Mouse (Mus musculus): ENCODE data around the gene Slamf6. TPM values are rescaled to one million over a fixed set of nuclear protein-coding genes. Genes with fewer than 3 reads are reported as not detected.
"Not testable (repeated sequence)": the region's sequence is repeated elsewhere in the genome, so short reads cannot be mapped to it uniquely, and the experiment has no call there.

Slamf6 gene
- under 1 TPM; 0.14 to 0.17 TPM for total RNA-seq (2021)

DNA sequence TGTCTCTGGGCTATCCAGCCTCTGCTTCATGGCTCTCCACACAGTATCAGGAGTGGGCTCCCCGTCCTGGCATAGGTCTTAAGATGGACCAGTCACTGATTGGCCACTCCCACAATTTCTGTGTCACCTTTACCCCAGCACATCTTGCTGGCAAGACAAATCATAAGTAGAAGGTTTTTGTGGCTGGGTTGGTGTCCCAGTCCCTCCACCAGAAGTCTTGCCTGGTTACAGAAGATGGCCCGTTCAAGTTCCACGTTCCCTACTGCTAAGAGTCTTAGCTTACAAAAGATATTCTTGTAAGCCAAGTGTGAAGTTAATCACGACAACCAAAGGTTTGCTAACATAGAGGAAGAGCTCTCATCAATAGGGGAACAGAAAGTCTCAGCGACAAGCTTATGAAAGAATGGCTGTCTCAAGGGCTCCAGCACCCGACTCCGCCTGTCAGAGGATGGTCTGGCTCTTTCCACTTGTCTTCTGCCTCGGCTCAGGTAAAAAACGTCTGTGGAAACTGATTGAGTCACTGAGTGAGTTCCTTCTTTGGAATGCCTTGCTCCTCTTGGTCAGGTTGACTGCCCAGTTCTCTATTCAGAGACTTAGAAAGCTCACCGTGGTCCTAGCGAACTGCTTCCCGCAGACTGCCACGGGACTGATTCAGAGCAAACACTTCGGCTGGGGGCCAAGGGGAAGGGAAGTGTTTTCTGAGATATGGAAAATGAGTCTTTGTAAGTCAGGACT, at the start of gene Slamf6:
Gene Slamf6, plus strand, starts transcription at position 211 of the 735 bp plus-strand sequence.
- DNase-seq: peak; percentile 8

DNA sequence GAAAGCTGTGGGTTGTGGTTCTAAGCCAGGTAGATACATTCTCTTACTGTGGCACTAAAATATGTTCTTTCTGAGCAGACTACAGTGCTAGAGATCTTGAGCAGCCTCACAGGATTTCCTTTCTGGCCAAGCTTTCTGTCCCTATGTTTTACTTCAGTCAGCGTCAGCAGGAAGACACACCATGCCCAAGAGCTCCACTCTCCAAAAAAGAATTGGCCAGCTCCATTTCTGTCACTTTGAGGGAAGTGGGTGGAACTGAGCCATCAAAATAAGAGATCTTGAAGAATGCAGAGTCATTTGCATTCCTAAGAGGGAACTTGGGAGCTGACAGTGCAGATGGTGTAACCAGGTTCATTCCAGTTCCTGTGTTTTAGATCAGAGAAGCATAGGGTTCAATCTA, 30.3 kb upstream of the Slamf6 start:
- DNase-seq: no peak

DNA sequence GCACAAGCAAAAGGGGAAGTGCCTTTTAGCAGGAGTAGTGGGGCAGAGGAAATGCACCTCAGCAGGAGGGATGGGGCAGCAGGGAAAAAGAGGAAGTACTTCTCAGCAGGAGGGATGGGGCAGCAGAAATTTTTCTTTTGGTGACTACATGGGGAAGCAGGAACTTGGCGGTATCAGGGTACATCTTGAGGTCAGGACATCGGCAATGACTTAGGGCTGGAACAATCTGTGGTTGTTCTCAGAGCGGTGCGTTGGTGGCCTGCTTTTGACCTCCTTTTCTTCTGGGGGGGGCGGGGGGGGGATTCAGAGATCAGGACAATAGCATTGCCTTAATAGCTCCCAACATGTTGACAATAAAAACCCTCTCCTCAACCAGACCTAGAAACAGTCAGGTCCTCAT, 22.0 kb upstream of the Slamf6 start, which contains the start of gene Gm10521:
Gene Gm10521, plus strand, starts transcription at position 301 of the 400 bp plus-strand sequence.
- not testable (repeated sequence) for DNase-seq

DNA sequence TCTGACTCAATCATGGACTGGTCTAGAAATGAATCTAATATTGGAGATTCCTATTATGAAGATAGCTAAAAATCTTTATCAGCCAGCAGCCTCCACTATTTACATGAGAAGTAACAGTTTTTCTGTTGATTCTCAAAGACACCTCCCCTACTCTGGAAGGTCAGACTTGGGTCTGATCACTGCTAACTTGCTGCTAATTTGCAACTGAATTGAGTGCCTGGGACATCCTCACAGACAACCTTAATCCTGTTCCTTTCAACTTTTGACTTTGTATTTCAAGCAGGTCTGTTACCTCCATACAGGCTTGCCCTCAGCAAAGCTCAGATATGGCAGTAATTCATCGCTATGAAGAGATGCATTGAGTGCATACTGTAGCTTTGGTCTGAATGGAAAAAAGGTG, 13.3 kb upstream of the Slamf6 start:
- DNase-seq: no peak

DNA sequence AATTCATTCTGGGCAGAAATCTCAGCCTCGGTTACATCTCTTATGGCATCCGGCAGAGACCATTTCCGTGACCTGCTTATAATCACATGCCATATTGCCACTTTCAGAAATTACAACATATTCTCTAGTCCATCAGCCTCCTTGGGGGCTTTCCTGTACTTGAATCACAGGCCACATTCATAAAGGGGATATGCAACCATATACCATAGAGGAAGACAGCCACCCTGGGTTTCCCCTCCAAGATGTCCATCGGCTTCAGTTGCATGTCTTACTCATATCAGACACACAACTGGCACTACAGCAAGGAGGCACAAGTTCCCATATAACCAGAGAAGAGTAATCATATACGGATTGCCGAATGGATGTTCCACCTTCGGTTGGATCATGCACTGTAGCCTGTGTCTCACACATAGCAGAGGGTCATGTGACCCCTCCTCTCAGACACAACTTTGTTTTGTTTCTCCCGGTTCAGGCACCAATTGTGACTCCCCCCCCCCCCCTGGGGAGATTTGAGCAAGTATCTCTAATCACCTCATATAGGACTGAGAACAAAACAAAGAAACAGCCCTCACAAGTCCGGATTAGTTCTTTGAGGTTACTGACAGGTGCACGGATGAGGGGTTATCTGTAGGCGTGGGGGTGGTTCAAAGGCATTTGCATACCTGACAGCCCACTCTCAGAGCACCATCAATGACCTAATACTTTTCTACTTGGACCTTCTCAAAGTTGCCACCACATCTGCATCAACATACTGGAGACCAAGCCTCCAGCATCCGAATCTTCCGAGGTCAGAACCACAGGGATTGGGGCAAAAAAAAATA, 1.5 kb upstream of the Slamf6 start:
- no peak for DNase-seq

DNA sequence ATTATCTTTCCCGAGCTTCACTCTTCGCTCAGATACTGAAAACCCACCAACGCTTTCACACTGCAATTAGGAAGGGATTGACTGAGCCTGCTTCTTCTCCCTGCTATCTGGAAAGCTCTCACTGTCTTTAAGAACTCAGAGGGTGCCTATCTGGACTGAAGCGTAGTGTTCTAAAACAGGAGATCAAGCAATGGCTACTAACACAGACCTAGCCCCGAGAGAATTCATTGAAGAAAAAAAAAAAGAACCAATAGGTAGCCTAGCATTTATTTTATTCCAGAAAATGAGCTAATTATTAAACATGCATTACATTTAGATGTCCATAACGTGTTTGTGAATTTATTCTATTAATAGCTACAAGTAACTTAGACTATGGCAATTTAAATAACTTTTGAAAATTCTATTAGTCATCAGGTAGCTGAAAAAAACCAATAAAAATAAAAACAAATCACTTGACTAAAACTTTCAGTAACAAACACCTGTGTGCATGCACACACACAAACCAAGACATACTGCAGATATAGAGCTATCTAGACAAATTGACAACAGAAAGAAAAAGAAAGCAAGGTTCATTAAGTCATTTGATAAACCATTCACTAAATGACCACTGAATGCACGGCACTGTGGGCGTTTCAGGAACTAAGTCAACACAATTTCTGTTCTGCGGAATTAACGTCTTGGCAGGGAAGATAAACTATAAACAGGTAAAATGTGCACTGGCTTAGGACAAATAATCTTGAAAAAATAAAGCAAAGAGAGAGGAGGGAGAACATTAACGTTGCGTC, 1.0 kb downstream of the Slamf6 start:
- no peak for DNase-seq

DNA sequence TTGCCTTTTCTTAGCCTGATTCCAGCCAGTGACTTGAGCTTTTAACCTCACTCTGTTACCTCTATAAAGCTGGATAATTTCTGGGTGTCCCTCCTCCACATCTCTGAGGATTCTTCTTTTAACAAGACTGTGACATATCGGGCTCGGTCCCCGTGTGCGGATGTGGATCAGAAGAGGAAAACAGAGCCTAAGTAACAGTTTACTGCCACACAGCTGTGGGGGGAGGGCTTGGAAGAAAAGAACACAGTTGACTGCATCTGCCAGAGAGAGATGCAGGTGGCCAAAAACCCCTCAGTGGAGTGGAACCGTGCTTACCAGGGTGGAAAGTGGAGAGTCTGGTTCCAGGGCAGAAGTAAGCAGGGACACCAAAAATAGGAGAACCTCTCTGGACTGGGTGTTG, 1.9 kb downstream of the Slamf6 start:
- DNase-seq: no peak

DNA sequence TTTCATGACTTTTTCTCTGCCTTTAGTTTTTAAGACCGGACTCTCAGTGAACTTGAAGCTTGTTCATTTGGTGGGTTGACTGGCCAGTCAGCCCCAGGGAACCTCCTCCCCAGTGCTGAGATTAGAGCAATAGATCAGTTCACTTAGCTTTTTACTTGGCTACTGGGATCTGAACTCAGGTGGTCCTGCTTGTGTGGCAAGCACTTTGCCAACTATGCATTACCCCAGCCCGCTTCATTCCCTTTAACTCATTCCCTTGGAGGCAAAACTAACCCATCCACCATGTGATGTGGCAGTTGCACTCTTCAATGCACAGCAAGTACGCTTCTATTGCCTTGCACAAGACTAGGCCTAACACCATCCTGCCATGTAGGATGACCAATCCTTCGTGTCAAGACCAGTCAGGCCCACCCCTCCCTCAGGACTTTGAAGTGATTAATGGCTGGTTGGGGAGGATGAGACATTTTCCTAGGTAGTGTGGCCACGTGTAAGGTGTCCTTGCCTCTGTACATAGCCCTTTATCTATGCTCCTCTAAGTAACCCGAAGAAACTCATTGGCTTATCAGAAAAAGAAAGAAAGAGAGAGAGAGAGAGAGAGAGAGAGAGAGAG, 2.7 kb downstream of the Slamf6 start:
- no peak for DNase-seq

DNA sequence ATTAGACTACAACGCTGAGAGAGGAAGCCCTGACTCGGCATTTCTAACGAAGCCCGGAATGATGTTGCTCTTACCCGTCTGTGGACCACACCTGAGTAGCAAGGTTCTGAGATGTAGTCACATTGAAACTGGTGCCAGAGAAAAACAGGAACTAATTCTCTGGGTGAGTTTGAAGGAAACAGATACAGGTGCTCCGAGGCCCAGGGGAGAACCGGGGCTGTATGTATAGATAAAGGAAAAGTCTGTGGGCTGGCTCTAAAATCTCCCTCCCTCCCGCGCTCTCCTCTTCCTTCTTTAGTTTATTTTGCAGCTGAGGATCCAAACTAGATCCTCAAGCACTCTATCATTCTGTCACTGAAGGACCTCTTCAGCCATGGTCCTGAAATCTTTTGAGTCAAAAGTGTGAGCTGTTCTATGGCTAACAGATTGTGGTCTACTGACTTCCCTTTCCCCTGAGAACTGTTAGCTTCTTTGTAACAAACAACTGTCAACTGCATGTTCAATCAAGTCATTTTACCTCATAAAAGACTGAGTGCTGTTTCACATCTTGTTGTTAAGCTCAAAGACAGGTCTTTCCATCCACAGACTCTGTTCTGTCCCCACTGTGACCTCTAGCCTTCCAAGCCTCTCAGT, 3.8 kb downstream of the Slamf6 start:
- DNase-seq: no peak

DNA sequence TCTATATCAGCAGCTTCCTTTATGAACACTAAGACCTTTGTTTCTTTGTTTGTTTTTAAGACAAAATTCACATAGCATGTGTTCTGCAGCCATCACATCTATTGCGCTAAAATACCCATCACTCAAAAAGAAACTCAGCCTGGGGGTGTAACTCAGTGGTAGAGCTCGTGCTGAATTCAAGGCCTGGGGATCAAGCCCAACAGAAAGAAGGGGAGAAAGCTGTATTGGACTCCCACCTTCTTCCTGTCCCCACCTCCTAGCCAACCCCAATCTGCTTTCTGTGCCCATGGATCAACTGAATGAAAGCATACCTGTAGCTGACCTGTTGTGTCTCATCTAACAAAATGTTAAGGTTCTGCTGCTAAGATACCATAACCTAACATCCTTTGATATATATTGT, 4.3 kb downstream of the Slamf6 start:
- no peak for DNase-seq

DNA sequence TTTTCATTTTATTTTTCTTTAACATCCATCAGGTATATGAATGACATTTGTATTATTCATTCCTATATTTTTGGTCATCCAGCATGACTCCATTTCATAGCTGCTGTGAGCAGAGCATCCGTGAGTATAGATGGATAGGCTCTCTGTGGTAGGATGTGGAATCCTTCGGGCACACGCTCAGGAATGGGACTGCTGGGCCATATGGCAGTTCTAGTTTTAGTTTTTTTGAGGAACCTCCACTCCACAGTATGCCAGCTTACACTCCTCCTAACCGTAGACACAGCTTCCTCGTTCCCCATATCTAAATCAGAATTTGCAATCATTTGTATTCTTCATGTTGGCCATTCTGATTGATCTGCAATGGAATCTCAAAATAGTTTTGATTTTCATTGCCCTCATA, 5.5 kb downstream of the Slamf6 start:
- DNase-seq: no peak

DNA sequence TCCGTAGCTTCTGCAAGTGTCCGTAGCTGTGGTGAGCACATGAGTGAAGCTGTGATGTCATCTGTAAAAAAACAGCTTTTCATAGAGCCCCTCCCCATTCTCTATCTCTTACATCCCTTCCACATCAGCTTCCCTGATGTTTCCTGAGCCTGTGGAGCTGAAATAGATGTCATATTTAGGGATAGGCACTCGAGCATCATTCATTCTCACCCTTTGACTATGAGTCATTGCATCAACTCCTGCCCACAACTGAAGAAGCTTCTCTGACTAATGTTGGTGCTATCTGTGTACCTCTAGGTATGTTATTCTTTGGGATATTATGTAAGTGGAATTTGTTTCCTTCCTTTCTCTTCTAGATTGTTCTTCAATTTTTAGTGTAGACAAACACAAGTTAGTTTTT, 7.6 kb downstream of the Slamf6 start:
- no peak for DNase-seq

DNA sequence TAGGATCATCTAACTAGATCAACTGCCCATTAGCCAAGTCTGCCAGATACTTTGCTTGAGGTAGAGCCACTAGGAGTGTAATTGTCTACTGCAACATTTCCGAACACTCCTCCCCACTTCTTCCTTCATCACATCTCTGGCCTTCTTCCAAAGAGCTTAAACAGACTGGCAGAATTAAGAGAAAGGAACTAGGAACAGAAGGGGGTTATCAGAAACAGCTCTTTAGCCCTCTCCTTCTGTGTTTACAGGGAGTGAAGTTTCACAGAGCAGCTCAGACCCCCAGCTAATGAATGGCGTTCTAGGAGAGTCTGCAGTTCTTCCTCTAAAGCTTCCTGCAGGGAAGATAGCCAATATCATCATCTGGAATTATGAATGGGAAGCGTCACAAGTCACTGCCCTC, 16.5 kb downstream of the Slamf6 start:
- no peak for DNase-seq

DNA sequence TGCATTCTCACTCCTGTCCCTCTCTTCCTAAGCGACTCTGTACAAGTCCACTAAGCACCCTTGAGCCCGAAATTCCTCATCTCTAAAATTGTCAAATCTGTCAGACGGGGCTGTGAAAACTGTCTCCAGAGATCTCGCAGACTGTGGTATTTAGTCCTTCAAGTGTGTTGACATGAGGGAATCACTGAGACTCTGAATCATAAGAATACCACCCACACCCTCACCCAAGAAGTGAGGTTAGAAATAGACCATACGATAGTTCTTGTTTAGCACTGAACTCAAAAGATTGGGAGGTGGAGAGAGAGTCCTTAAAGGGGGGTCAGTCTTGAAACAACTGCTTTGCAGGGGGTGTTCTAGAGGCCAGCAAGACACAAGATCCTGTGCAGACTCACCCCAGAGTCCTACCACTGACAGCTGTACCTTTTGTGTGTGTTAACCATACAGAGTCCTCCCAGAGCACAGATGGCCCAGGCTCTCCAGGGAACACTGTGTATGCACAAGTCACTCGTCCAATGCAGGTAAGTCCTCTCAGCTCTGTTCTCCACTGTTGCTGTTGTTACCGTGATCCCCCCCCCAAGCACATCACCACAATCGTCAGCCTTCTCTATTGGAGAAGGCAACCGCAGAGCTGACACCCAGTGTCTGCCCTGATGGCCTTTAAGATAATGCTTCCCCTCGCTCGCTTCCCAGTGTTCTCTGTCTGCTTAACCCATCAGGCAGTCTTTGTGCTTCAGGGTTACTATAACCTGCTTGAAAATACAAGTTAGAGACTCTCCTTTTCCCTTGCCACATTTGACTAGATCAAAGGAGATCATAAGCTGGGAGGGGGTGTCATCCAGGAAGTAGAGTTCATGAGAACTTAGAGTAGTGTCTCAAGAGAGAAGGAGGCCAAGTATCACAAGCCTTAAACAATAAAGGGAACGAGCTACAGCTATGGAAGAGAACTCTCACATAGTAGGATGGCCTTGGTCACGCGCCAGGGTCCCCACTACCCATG, 21.9 kb downstream of the Slamf6 start:
- DNase-seq: no peak

DNA sequence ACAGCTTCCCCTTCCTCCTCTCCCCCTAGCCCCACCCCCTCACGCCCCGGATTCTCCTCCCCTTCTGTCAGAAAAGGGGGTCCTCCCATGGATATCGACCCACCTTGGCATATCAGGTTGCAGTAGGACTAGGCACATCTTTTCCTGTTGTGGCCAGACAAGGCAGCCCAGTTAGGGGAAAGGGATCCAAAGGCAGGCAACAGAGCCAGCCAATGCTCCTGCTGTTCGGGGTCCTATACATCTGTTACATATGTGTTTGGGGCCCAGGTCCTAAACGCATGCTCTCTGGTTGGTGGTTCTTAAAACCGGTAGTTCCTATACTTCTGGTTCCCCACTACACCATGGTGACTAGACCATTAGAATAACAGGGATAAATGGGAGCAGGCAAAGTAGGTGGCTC, 23.3 kb downstream of the Slamf6 start:
- DNase-seq: no peak

DNA sequence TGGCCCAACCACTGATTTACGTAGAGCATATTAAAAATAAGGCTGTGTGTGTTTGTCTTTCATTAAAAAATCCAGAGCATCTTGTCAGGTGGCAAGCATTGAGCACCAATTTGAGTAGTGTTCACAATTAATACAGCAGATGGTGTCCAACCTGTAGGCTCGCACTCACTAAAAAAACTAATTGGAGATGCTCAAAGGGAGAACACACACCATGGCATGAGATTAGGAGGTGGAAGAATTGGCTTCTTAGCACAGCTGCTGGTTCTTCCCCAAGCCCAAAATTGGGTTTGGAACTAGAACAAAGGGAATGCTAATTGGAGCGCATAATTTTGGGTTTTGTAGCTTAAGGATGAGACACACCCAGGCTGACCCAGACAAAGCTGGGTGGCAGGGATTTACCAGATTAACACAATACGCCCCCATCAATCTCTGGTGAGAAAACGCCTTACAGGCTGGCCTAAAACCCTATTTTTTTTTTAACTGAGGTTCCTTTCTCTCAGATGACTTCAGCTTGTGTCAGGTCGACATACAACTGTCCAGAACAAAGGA, 29.2 kb downstream of the Slamf6 start:
- DNase-seq: no peak

DNA sequence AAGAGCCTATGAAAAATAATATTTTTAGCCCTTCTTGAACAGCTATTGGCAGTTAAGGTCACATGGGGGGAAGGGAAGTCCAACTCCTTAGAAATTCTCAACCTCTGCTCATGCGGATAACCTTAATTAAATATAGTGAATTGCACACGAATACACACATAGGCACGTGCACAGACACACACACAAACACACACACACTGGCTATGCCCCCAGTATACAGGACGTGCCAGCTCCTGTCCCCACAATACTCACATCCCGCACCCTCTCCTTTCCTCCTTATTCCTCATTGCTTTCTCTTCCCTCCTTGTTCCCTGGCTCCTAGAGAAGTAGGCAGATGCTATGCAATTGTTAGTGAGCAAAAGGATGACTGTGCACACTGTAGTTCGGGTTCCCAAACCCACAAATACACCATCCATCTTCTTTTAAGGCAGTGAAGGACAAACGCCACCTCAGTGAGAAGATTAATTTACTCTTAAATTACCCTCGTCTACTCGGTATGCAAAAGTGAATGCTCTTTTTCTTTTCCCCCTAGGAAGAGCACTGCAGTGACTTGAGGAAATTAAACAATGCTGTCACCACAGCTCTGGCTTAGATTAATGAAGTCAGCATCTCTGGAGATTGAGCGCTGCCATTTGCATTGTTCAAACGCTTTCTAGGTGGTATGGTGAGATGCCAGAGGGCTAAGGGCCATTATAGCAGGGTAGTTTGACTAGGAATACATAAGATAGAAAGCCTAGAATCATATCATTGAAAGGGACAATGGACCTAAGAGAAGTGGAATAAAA, 31.0 kb downstream of the Slamf6 start:
- no peak for DNase-seq

DNA sequence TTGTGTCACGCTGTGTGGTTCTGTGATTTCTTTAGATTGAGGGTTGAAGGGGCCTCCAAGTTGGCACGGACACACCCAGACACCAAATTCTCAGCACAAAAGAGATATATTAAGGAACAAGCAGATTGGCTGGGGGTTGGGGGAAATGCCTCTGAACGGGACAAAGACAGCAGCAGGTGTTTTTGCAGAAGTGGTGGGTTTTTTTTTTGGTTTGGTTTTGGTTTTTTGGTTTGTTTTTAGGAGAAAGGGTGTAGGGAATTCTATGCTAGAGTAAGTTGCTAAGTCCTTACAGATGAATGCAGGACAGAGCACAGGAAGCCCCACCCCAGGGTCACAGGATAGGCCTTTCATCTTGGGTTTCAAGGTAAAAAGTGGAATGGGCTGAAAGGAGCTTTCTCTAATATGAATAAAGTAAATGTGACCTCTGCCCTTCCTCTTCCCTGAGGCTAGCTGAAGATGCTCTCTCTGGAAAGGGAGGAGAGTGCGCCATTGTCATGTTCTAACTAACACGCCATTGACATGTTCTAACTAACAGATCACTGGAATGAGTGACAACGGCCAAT, 31.7 kb downstream of the Slamf6 start:
- no peak for DNase-seq

DNA sequence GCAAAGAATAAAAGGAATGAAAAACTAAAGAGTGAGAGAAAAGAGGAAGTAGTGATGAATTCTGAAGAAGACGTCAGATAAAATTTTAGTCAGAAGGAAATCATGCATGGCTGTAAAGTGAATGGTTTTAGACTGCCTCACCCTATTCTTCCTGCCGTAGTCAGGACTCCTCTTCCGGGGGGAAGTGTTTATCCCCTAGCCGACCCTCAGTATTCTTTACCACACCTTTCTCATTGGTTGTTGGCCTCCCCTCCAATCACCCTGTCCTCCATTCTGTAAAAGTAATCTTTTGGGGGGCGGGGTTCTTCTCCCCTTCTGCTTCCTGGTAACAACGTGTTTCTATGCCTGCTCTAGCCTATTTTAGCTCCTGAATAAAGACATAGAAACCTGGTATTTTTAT, 37.8 kb downstream of the Slamf6 start:
- DNase-seq: no peak

Measured in heart, postnatal 4 days (tissue).